Mouse (Mus musculus): ENCODE results near the gene Desi2.
"Not testable (repeated sequence)": the region's sequence is repeated elsewhere in the genome, so short reads cannot be mapped to it uniquely, and the experiment has no call there.

- TF ChIP-seq POLR2A (IDR thresholded peaks at IDR 0.05; ENCODE audit: insufficient read length, low read depth); TCF12 (IDR thresholded peaks at IDR 0.05; ENCODE audit: insufficient read depth, poor library complexity, severe bottlenecking); MAX (IDR thresholded peaks at IDR 0.05; ENCODE audit: low read depth); MYOD1 (IDR thresholded peaks at IDR 0.05; ENCODE audit: control insufficient read depth in 1 of 3, insufficient read length in 2 of 3, low read depth in 2 of 3); USF1 (IDR thresholded peaks at IDR 0.05; ENCODE audit: low read depth): not testable (repeated sequence)
Observed at GRCm38 (mm10) chr1:178301261-178301660, 114.0 kb downstream of the Desi2 start.
